Mouse (Mus musculus) macrophage (primary cell): ENCODE measurements around the gene Slc52a3. TPM values are rescaled to one million over a fixed set of nuclear protein-coding genes. Genes with fewer than 3 reads are reported as not detected.
A peak's percentile ranks its signal among the peaks of the same experiment; 100 is the strongest.
"Not testable (repeated sequence)": the region's sequence is repeated elsewhere in the genome, so short reads cannot be mapped to it uniquely, and the experiment has no call there.

ENCODE experiments used
- H3K27ac ChIP-seq: fragments of 350-480 bp; formaldehyde crosslinking; 2 replicates; pipeline ENCODE4 v1.9.0; 2021
- H3K36me3 ChIP-seq: fragments of 350-480 bp; formaldehyde crosslinking; 2 replicates; pipeline ENCODE4 v1.9.0; 2021; ENCODE audit errors: inconsistent target
- H3K4me3 ChIP-seq: fragments of 350-480 bp; formaldehyde crosslinking; 2 replicates; pipeline ENCODE4 v1.9.0; 2021; ENCODE audit errors: inconsistent target
- H3K79me2 ChIP-seq: fragments of 350-480 bp; formaldehyde crosslinking; 2 replicates; pipeline ENCODE4 v1.9.0; 2021; ENCODE audit errors: inconsistent target
- WGBS: methylation state at CpG from one replicate; pipeline ENCODE4 v1.1.7; 2026; ENCODE audit warnings: inconsistent platforms; ENCODE audit not compliant: missing documents; 5-methylcytosine and 5-hydroxymethylcytosine counted together
- polyA plus RNA-seq: library from polyadenylated mRNA; stranded (reverse); fragments of 250-400 nt; gene quantifications from 3 replicates; pipeline ENCODE4 v1.2.4, GENCODE M21; 2018; ENCODE audit warnings: inconsistent platforms

Slc52a3 gene
- polyA plus RNA-seq, 1 experiment from 2014 or later, result not detected

- Histone ChIP-seq H3K4me3 (no peak overlapping the region), H3K27ac (peak overlapping the region; percentile 34), H3K36me3 (no peaks in the 10 kb centered on the region), H3K79me2 (peaks cover 47% of the 10 kb centered on the region)
- WGBS, result 50% methylated on average over 2 of the region's 3 CpGs
Measured at GRCm38 (mm10) chr2:151980355-151980693, 16.0 kb upstream of the Slc52a3 start.

- Histone ChIP-seq H3K27ac (no peak overlapping the region), H3K4me3 (no peak overlapping the region), H3K79me2 (peaks cover 37% of the 10 kb centered on the region), H3K36me3 (no peaks in the 10 kb centered on the region)
- WGBS, result 47% methylated on average over 6 of the region's 6 CpGs
Measured at GRCm38 (mm10) chr2:151981268-151981667, 15.0 kb upstream of the Slc52a3 start.

- no peaks in the 10 kb centered on the region for H3K36me3 ChIP-seq
- H3K79me2 ChIP-seq, result peaks cover 25% of the 10 kb centered on the region
- no peak overlapping the region for H3K4me3 ChIP-seq
- H3K27ac ChIP-seq, result no peak overlapping the region
Measured at GRCm38 (mm10) chr2:151982476-151982875, 13.8 kb upstream of the Slc52a3 start.

GRCm38 (mm10) chr2:151984019-151984418 lies 12.3 kb upstream of the Slc52a3 start:
- Histone ChIP-seq H3K36me3 (no peaks in the 10 kb centered on the region), H3K27ac (no peak overlapping the region), H3K4me3 (no peak overlapping the region), H3K79me2 (peaks cover 10% of the 10 kb centered on the region)
- 97% methylated on average over 9 of the region's 9 CpGs for WGBS

- no peaks in the 10 kb centered on the region for H3K79me2 ChIP-seq
- 50% methylated on average over 7 of the region's 7 CpGs for WGBS
- no peak overlapping the region for H3K4me3 ChIP-seq
- H3K27ac ChIP-seq, result no peak overlapping the region
- H3K36me3 ChIP-seq, result no peaks in the 10 kb centered on the region
Measured at GRCm38 (mm10) chr2:151985426-151986172, 10.7 kb upstream of the Slc52a3 start.

- no peaks in the 10 kb centered on the region for H3K36me3 ChIP-seq
- WGBS, result 96% methylated on average over 8 of the region's 8 CpGs
- H3K4me3 ChIP-seq, result no peak overlapping the region
- no peaks in the 10 kb centered on the region for H3K79me2 ChIP-seq
- no peak overlapping the region for H3K27ac ChIP-seq
Measured at GRCm38 (mm10) chr2:151986958-151987357, 9.4 kb upstream of the Slc52a3 start.

- H3K27ac ChIP-seq, result no peak overlapping the region
- 86% methylated on average over 2 of the region's 2 CpGs for WGBS
Measured at GRCm38 (mm10) chr2:151988978-151989377, 7.3 kb upstream of the Slc52a3 start.

GRCm38 (mm10) chr2:151990985-151991394 lies 5.3 kb upstream of the Slc52a3 start:
- Histone ChIP-seq H3K79me2 (no peaks in the 10 kb centered on the region), H3K36me3 (no peaks in the 10 kb centered on the region), H3K27ac (no peak overlapping the region), H3K4me3 (no peak overlapping the region)
- 75% methylated on average over 1 of the region's 1 CpGs for WGBS

More at GRCm38 (mm10) chr2:151988978-151989377, 7.3 kb upstream of the Slc52a3 start:
- Histone ChIP-seq H3K4me3 (no peak overlapping the region), H3K36me3 (no peaks in the 10 kb centered on the region), H3K79me2 (no peaks in the 10 kb centered on the region)

- 84% methylated on average over 5 of the region's 5 CpGs for WGBS
- Histone ChIP-seq H3K27ac (no peak overlapping the region), H3K36me3 (no peaks in the 10 kb centered on the region), H3K4me3 (no peak overlapping the region), H3K79me2 (no peaks in the 10 kb centered on the region)
Measured at GRCm38 (mm10) chr2:151991446-151991845, 4.9 kb upstream of the Slc52a3 start.

- Histone ChIP-seq H3K4me3 (peak overlapping the region; percentile 3; the same call in 1 of the 2 replicates), H3K79me2 (no peaks in the 10 kb centered on the region), H3K27ac (peak overlapping the region; percentile 45), H3K36me3 (no peaks in the 10 kb centered on the region)
- 4% methylated on average over 22 of the region's 22 CpGs for WGBS
Measured at GRCm38 (mm10) chr2:151994350-151995122, 1.8 kb upstream of the Slc52a3 start.

- not testable (repeated sequence) for H3K79me2 ChIP-seq, H3K4me3 ChIP-seq, H3K36me3 ChIP-seq, H3K27ac ChIP-seq
- 75% methylated on average over 2 of the region's 2 CpGs for WGBS
Measured at GRCm38 (mm10) chr2:151997190-151997575, 872 bp downstream of the Slc52a3 start.

- 88% methylated on average over 8 of the region's 8 CpGs for WGBS
- Histone ChIP-seq H3K27ac (no peak overlapping the region), H3K79me2 (no peaks in the 10 kb centered on the region), H3K4me3 (no peak overlapping the region), H3K36me3 (no peaks in the 10 kb centered on the region)
Measured at GRCm38 (mm10) chr2:151997776-151998504, 1.6 kb downstream of the Slc52a3 start.

- Histone ChIP-seq H3K4me3 (no peak overlapping the region), H3K27ac (no peak overlapping the region), H3K79me2 (no peaks in the 10 kb centered on the region), H3K36me3 (no peaks in the 10 kb centered on the region)
- WGBS, result 92% methylated on average over 9 of the region's 9 CpGs
Measured at GRCm38 (mm10) chr2:151998505-151998899, 2.2 kb downstream of the Slc52a3 start.

GRCm38 (mm10) chr2:151998932-151999331 lies 2.6 kb downstream of the Slc52a3 start:
- Histone ChIP-seq H3K4me3 (no peak overlapping the region), H3K27ac (no peak overlapping the region), H3K79me2 (no peaks in the 10 kb centered on the region), H3K36me3 (no peaks in the 10 kb centered on the region)
- WGBS, result 90% methylated on average over 4 of the region's 4 CpGs
